Mouse (Mus musculus): ENCODE results near the gene Cnmd. TPM values are rescaled to one million over a fixed set of nuclear protein-coding genes. Genes with fewer than 3 reads are reported as not detected.

Gene Cnmd
- polyA plus RNA-seq, 1 experiment from 2014 or later = 125 TPM

GRCm38 (mm10) chr14:79594069-79594468 lies 67.9 kb downstream of the Cnmd start:
- DNase-seq (ENCODE audit: low spot score) (no peak), ATAC-seq (ENCODE audit: low read depth) (no peak; the same call in 1 of the 2 replicates)
- WGBS = 89% methylated on average over 5 of the region's 5 CpGs
- Histone ChIP-seq H3K36me3 (ENCODE audit: control insufficient read depth, insufficient read depth, low read length) (peaks cover 45% of the 10 kb centered on the region), H3K9me3 (ENCODE audit: control insufficient read depth, low read length) (no peaks in the 10 kb centered on the region), H3K4me1 (ENCODE audit: control insufficient read depth, insufficient read depth, low read length) (peaks cover 7% of the 10 kb centered on the region), H3K27ac (replicated peaks; ENCODE audit: low read depth, low read length) (no peak overlapping the region), H3K27me3 (replicated peaks; ENCODE audit: control insufficient read depth, insufficient read depth, low read length) (no peaks in the 10 kb centered on the region), H3K4me3 (ENCODE audit: low read depth, low read length) (no peak overlapping the region), H3K9ac (ENCODE audit: low read depth, low read length) (no peak overlapping the region), H3K4me2 (ENCODE audit: low read depth, low read length) (no peak overlapping the region)

- Histone ChIP-seq H3K27ac (replicated peaks; ENCODE audit: low read depth, low read length) (no peak overlapping the region), H3K4me2 (ENCODE audit: low read depth, low read length) (no peak overlapping the region), H3K4me3 (ENCODE audit: low read depth, low read length) (no peak overlapping the region), H3K36me3 (ENCODE audit: control insufficient read depth, insufficient read depth, low read length) (peaks cover 24% of the 10 kb centered on the region), H3K9me3 (ENCODE audit: control insufficient read depth, low read length) (no peaks in the 10 kb centered on the region), H3K27me3 (replicated peaks; ENCODE audit: control insufficient read depth, insufficient read depth, low read length) (no peaks in the 10 kb centered on the region), H3K9ac (ENCODE audit: low read depth, low read length) (no peak overlapping the region), H3K4me1 (ENCODE audit: control insufficient read depth, insufficient read depth, low read length) (peaks cover 18% of the 10 kb centered on the region)
- WGBS = 93% methylated on average over 2 of the region's 2 CpGs
- DNase-seq (ENCODE audit: low spot score) (no peak), ATAC-seq (ENCODE audit: low read depth) (no peak)
These were observed 70.4 kb downstream of the Cnmd start for GRCm38 (mm10) chr14:79591611-79592010.

- no peak overlapping the region for H3K9ac ChIP-seq (ENCODE audit: low read depth, low read length)
- H3K36me3 ChIP-seq (ENCODE audit: control insufficient read depth, insufficient read depth, low read length) = peaks cover 18% of the 10 kb centered on the region
- H3K27me3 ChIP-seq (replicated peaks; ENCODE audit: control insufficient read depth, insufficient read depth, low read length) = no peaks in the 10 kb centered on the region
- H3K27ac ChIP-seq (replicated peaks; ENCODE audit: low read depth, low read length) = no peak overlapping the region
- H3K4me1 ChIP-seq (ENCODE audit: control insufficient read depth, insufficient read depth, low read length) = peaks cover 21% of the 10 kb centered on the region
- no peak for ATAC-seq (ENCODE audit: low read depth)
- 92% methylated on average over 8 of the region's 8 CpGs for WGBS
- H3K4me2 ChIP-seq (ENCODE audit: low read depth, low read length) = no peak overlapping the region
- H3K9me3 ChIP-seq (ENCODE audit: control insufficient read depth, low read length) = no peaks in the 10 kb centered on the region
- H3K4me3 ChIP-seq (ENCODE audit: low read depth, low read length) = no peak overlapping the region
- no peak for DNase-seq (ENCODE audit: low spot score)
These were observed 71.1 kb downstream of the Cnmd start for GRCm38 (mm10) chr14:79590916-79591315.

DNA sequence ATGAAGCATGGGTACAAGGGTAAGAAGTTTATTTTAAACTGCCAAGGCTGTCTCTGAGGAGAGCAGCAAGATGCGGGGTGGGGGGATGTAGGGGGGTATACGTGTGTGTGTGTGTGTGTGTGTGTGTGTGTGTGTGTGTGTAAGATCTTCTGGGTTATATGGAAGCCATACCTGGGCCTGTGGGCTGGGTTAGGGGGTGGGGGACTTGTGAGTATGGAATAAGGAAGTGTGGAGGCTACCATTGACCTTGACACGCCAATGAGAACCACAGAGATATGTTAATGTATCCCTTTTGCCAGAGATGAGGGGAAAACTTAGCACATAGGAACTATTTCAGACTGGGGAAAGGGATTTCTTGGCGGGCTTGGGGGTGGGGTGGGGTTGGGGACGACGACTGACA lies 72.6 kb downstream of the Cnmd start:
- no peaks in the 10 kb centered on the region for H3K9me3 ChIP-seq (ENCODE audit: control insufficient read depth, low read length)
- H3K27ac ChIP-seq (replicated peaks; ENCODE audit: low read depth, low read length) = no peak overlapping the region
- H3K4me1 ChIP-seq (ENCODE audit: control insufficient read depth, insufficient read depth, low read length) = peaks cover 21% of the 10 kb centered on the region
- no peak overlapping the region for H3K4me3 ChIP-seq (ENCODE audit: low read depth, low read length)
- peaks cover 7% of the 10 kb centered on the region for H3K36me3 ChIP-seq (ENCODE audit: control insufficient read depth, insufficient read depth, low read length)
- no peaks in the 10 kb centered on the region for H3K27me3 ChIP-seq (replicated peaks; ENCODE audit: control insufficient read depth, insufficient read depth, low read length)
- peak overlapping the region; percentile 74 for H3K4me2 ChIP-seq (ENCODE audit: low read depth, low read length)
- no peak overlapping the region for H3K9ac ChIP-seq (ENCODE audit: low read depth, low read length)
- WGBS = 81% methylated on average over 6 of the region's 6 CpGs
- DNase-seq (ENCODE audit: low spot score) = no peak
- no peak for ATAC-seq (ENCODE audit: low read depth)

DNA sequence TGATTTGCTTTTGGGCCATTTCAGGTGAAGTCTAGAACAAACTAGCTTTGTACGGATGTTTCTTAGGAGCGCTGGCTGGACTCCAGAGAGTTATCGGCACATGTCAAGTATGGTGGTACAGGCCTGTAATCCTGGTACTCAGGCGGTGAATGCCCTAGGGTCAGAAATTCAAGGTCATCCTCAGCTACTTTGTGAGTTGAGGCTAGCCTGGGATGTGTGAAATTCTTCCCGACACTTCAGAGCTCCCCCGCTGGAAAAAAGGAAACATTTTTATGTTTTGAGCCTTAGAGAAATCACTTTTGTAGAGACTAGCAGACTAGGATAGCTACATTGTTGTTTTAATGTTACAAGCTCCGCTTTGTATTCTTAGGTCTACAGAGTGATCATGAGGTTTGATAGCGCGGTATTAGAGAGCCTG lies 73.4 kb downstream of the Cnmd start:
- DNase-seq (ENCODE audit: low spot score) (no peak), ATAC-seq (ENCODE audit: low read depth) (no peak)
- H3K9ac ChIP-seq (ENCODE audit: low read depth, low read length) = peak overlapping the region; percentile 83
- no peaks in the 10 kb centered on the region for H3K9me3 ChIP-seq (ENCODE audit: control insufficient read depth, low read length)
- peaks cover 21% of the 10 kb centered on the region for H3K4me1 ChIP-seq (ENCODE audit: control insufficient read depth, insufficient read depth, low read length)
- H3K36me3 ChIP-seq (ENCODE audit: control insufficient read depth, insufficient read depth, low read length) = peaks cover 7% of the 10 kb centered on the region; the same call in 1 of the 2 replicates
- peak overlapping the region; percentile 66 for H3K4me3 ChIP-seq (ENCODE audit: low read depth, low read length)
- no peaks in the 10 kb centered on the region for H3K27me3 ChIP-seq (replicated peaks; ENCODE audit: control insufficient read depth, insufficient read depth, low read length)
- WGBS = 91% methylated on average over 9 of the region's 9 CpGs
- H3K4me2 ChIP-seq (ENCODE audit: low read depth, low read length) = peak overlapping the region; percentile 74
- no peak overlapping the region for H3K27ac ChIP-seq (replicated peaks; ENCODE audit: low read depth, low read length)

DNA sequence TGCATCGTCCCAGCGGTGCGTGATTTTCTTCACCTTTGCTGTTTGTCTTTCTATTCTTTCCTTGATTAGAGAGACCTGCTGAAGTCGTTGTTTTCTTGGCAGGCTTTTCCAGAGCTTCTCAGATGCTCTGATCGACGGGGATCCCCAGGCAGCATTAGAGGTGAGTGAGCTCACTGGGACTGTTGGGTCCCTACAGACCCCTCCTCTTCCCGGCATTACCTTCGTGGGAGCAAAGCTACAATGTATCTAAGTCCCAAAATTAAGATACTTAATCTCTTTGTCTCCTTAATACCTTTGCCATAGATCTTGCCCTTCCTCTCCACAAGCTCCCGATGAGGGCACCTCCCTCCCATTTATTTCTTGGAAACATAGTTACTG lies 74.1 kb downstream of the Cnmd start:
- WGBS = under 1% methylated on average over 9 of the region's 9 CpGs
- DNase-seq (ENCODE audit: low spot score) (no peak), ATAC-seq (ENCODE audit: low read depth) (peak; percentile 27)
- Histone ChIP-seq H3K36me3 (ENCODE audit: control insufficient read depth, insufficient read depth, low read length) (peaks cover 7% of the 10 kb centered on the region; the same call in 1 of the 2 replicates), H3K27ac (replicated peaks; ENCODE audit: low read depth, low read length) (peak overlapping the region; percentile 97), H3K4me2 (ENCODE audit: low read depth, low read length) (peak overlapping the region; percentile 74), H3K4me3 (ENCODE audit: low read depth, low read length) (peak overlapping the region; percentile 66), H3K9ac (ENCODE audit: low read depth, low read length) (peak overlapping the region; percentile 83), H3K4me1 (ENCODE audit: control insufficient read depth, insufficient read depth, low read length) (peaks cover 21% of the 10 kb centered on the region), H3K9me3 (ENCODE audit: control insufficient read depth, low read length) (no peaks in the 10 kb centered on the region), H3K27me3 (replicated peaks; ENCODE audit: control insufficient read depth, insufficient read depth, low read length) (no peaks in the 10 kb centered on the region)

Other genes with a start within 250 kb of the Cnmd start
- gene Kbtbd7, start 235.7 kb downstream of the Cnmd start, polyA plus RNA-seq (2014; fragmentation: Nextera tagmentation; extraction: Ambion mirVana) = 13.8 and 15.4 TPM in 2 replicates
- gene Kbtbd6, start 210.3 kb downstream of the Cnmd start, polyA plus RNA-seq (2014; fragmentation: Nextera tagmentation; extraction: Ambion mirVana) = 2.4 TPM in 2 replicates
- gene Elf1, start 181.0 kb downstream of the Cnmd start, polyA plus RNA-seq (2014; fragmentation: Nextera tagmentation; extraction: Ambion mirVana) = 12.7 and 13.6 TPM in 2 replicates
- gene Wbp4, start 180.7 kb downstream of the Cnmd start, polyA plus RNA-seq (2014; fragmentation: Nextera tagmentation; extraction: Ambion mirVana) = 39.6 and 46.0 TPM in 2 replicates
- 124 and 130 TPM in 2 replicates for gene Sugt1, start 74.5 kb downstream of the Cnmd start, polyA plus RNA-seq (2014; fragmentation: Nextera tagmentation; extraction: Ambion mirVana)
- gene Pcdh8, start 109.1 kb upstream of the Cnmd start, polyA plus RNA-seq (2014; fragmentation: Nextera tagmentation; extraction: Ambion mirVana) = 2.1 and 3.1 TPM in 2 replicates

All from embryonic facial prominence, embryonic 14.5 days (tissue).